Mouse (Mus musculus) limb, embryonic 11.5 days (tissue): Measurements from ENCODE around the gene Sdr42e1. TPM values are rescaled to one million over a fixed set of nuclear protein-coding genes. Genes with fewer than 3 reads are reported as not detected.
A peak's percentile ranks its signal among the peaks of the same experiment; 100 is the strongest.

ENCODE experiments used
- ATAC-seq: fragments of 200-750 bp; cut with Nextera tagmentation; 2 replicates; pipeline ENCODE4 v1.8.0; 2017; ENCODE audit warnings: low read depth; ENCODE audit not compliant: insufficient number of reproducible peaks, low FRiP score, low TSS enrichment
- DNase-seq: peaks from one replicate; pipeline ENCODE4 v3.0.0-alpha.2; 2015; ENCODE audit warnings: low spot score
- H3K27ac ChIP-seq: fragments of 300-500 bp; sonication (generic); replicated peaks from 2 replicates; pipeline ENCODE4 v1.5.1; 2014; ENCODE audit warnings: low read depth, mild to moderate bottlenecking, low read length
- H3K27me3 ChIP-seq: fragments of 300-500 bp; sonication (generic); 2 replicates; pipeline ENCODE4 v1.6.1; 2014; ENCODE audit warnings: mild to moderate bottlenecking, low read length, mixed read lengths; ENCODE audit not compliant: control insufficient read depth, insufficient read depth
- H3K36me3 ChIP-seq: fragments of 300-500 bp; sonication (generic); 2 replicates; pipeline ENCODE4 v1.6.1; 2014; ENCODE audit warnings: mild to moderate bottlenecking, low read length, moderate library complexity, mixed read lengths; ENCODE audit not compliant: control insufficient read depth, insufficient read depth
- H3K4me1 ChIP-seq: fragments of 300-500 bp; sonication (generic); 2 replicates; pipeline ENCODE4 v1.6.1; 2014; ENCODE audit warnings: low read length, mixed read lengths; ENCODE audit not compliant: control insufficient read depth, insufficient read depth
- H3K4me2 ChIP-seq: fragments of 300-500 bp; sonication (generic); 2 replicates; pipeline ENCODE4 v1.6.1; 2014; ENCODE audit warnings: low read depth, mild to moderate bottlenecking, moderate library complexity; ENCODE audit not compliant: severe bottlenecking
- H3K4me3 ChIP-seq: fragments of 300-500 bp; sonication (generic); 2 replicates; pipeline ENCODE4 v1.5.1; 2014; ENCODE audit warnings: low read depth, low read length
- H3K9ac ChIP-seq: fragments of 300-500 bp; sonication (generic); 2 replicates; pipeline ENCODE4 v1.6.1; 2014; ENCODE audit warnings: mild to moderate bottlenecking, low read length
- H3K9me3 ChIP-seq: fragments of 300-500 bp; sonication (generic); 2 replicates; pipeline ENCODE4 v1.6.1; 2016; ENCODE audit warnings: low read length; ENCODE audit not compliant: control insufficient read depth
- WGBS: fragments of 180-500 bp; shearing (Covaris S2); extraction: QIAGEN DNeasy Blood & Tissue Kit; methylation state at CpG from one replicate; pipeline ENCODE4 v1.1.7; 2014; 5-methylcytosine and 5-hydroxymethylcytosine counted together
- polyA plus RNA-seq: library from polyadenylated mRNA; unstranded; fragments of >200 nt; fragmentation: Nextera tagmentation; extraction: Ambion mirVana; gene quantifications from 2 replicates; pipeline ENCODE4 v1.2.1, GENCODE M21; 2014

The Sdr42e1 gene
- polyA plus RNA-seq, 1 experiment from 2014 or later, result 0.72 TPM

GRCm38 (mm10) chr8:117676460-117676859, 3.0 kb upstream of the Sdr42e1 start:
- DNase-seq (no peak), ATAC-seq (no peak)
- H3K4me3 ChIP-seq, result no peak overlapping the region
- H3K27me3 ChIP-seq, result no peaks in the 10 kb centered on the region; the same call in 1 of the 2 replicates
- no peaks in the 10 kb centered on the region for H3K9me3 ChIP-seq
- no peaks in the 10 kb centered on the region for H3K4me1 ChIP-seq
- no peak overlapping the region for H3K27ac ChIP-seq
- no peak overlapping the region for H3K9ac ChIP-seq
- no peak overlapping the region for H3K4me2 ChIP-seq
- 77% methylated on average over 9 of the region's 9 CpGs for WGBS
- H3K36me3 ChIP-seq, result no peaks in the 10 kb centered on the region

- no peaks in the 10 kb centered on the region for H3K36me3 ChIP-seq
- H3K9ac ChIP-seq, result no peak overlapping the region
- H3K27ac ChIP-seq, result no peak overlapping the region
- no peak overlapping the region for H3K4me3 ChIP-seq
- no peaks in the 10 kb centered on the region; the same call in 1 of the 2 replicates for H3K27me3 ChIP-seq
- H3K4me2 ChIP-seq, result no peak overlapping the region
- peaks cover 10% of the 10 kb centered on the region; the same call in 1 of the 2 replicates for H3K4me1 ChIP-seq
- no peak for ATAC-seq
- DNase-seq, result no peak
- no peaks in the 10 kb centered on the region for H3K9me3 ChIP-seq
- WGBS, result 85% methylated on average over 5 of the region's 5 CpGs
Measured at GRCm38 (mm10) chr8:117675171-117675570, 1.7 kb upstream of the Sdr42e1 start.

DNA sequence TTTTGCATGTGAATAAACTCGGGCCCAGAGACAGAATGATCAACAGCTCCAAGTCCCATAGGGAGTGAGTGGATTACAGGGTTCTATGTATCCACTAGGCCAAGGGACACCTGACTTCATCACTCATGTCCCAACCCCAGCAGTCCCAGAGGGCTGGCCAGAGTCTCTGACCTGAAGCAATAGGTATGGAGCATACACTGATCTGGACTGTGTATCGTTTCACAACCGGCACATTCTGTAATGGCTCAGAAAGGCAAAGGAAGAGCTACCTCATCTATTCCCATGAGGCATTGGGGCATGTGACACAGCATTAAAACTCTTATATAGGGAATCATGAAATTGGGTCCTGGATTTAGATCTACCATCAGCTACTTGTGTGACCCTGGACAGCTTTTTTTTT, 931 bp downstream of the Sdr42e1 start:
- ATAC-seq (no peak), DNase-seq (no peak)
- Histone ChIP-seq H3K36me3 (no peaks in the 10 kb centered on the region), H3K9ac (no peak overlapping the region), H3K27ac (no peak overlapping the region), H3K4me1 (peaks cover 16% of the 10 kb centered on the region; the same call in 1 of the 2 replicates), H3K4me2 (no peak overlapping the region), H3K4me3 (no peak overlapping the region), H3K9me3 (no peaks in the 10 kb centered on the region), H3K27me3 (no peaks in the 10 kb centered on the region; the same call in 1 of the 2 replicates)
- 88% methylated on average over 3 of the region's 3 CpGs for WGBS

GRCm38 (mm10) chr8:117670461-117670860, 3.0 kb downstream of the Sdr42e1 start:
- H3K4me3 ChIP-seq, result no peak overlapping the region
- no peaks in the 10 kb centered on the region for H3K36me3 ChIP-seq
- WGBS, result 2% methylated on average over 11 of the region's 11 CpGs
- no peak overlapping the region for H3K27ac ChIP-seq
- ATAC-seq (peak; percentile 45; the same call in 1 of the 2 replicates), DNase-seq (peak; percentile 68)
- H3K27me3 ChIP-seq, result no peaks in the 10 kb centered on the region; the same call in 1 of the 2 replicates
- H3K4me2 ChIP-seq, result peak overlapping the region; percentile 34
- no peak overlapping the region for H3K9ac ChIP-seq
- peaks cover 16% of the 10 kb centered on the region; the same call in 1 of the 2 replicates for H3K4me1 ChIP-seq
- no peaks in the 10 kb centered on the region for H3K9me3 ChIP-seq

- DNase-seq, result no peak
- Histone ChIP-seq H3K4me2 (no peak overlapping the region), H3K4me1 (peaks cover 16% of the 10 kb centered on the region; the same call in 1 of the 2 replicates), H3K36me3 (no peaks in the 10 kb centered on the region), H3K9ac (no peak overlapping the region), H3K9me3 (no peaks in the 10 kb centered on the region), H3K27me3 (no peaks in the 10 kb centered on the region; the same call in 1 of the 2 replicates), H3K4me3 (no peak overlapping the region), H3K27ac (no peak overlapping the region)
- WGBS, result 83% methylated on average over 13 of the region's 13 CpGs
- ATAC-seq, result no peak
Measured at GRCm38 (mm10) chr8:117667349-117668124, 6.0 kb downstream of the Sdr42e1 start.

DNA sequence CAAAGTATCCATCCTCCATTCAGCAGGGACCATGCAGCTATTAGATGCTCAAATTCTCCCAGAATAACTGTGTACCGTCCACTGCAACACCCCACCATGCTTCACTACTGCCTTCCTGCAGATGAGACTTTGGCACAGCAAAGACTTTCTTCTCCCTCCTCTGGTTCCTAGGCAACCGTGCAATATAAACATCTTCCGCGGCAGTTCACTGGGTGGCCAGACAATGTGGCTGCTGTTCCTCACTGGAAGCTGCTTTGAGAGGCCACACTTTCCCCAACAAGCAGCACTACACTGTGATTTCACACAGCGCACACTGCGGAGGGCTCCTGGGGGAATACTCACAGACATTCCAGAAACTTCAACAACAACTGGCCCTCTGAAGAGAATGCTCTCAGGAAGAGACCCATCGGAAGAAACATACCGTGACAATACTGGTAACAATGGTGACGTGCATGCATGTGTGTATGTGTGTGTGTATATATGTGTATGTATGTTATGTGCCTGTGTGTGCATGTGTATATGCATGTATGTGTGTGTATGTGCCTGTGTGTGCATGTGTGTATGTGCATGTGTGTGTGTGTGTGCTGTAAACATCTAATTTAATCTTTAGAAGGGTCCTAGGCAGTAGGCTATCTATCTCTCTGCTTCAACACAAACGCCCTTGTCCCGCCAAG, 13.0 kb downstream of the Sdr42e1 start:
- WGBS, result 50% methylated on average over 11 of the region's 11 CpGs
- no peak overlapping the region for H3K4me3 ChIP-seq
- H3K27me3 ChIP-seq, result no peaks in the 10 kb centered on the region
- no peak overlapping the region for H3K9ac ChIP-seq
- H3K36me3 ChIP-seq, result no peaks in the 10 kb centered on the region
- no peak overlapping the region for H3K27ac ChIP-seq
- H3K9me3 ChIP-seq, result no peaks in the 10 kb centered on the region
- peak; percentile 78 for ATAC-seq
- H3K4me1 ChIP-seq, result 0 out of 2 replicates have a peak, but pooled peaks cover 4% of the 10 kb centered on the region
- no peak overlapping the region for H3K4me2 ChIP-seq
- DNase-seq, result peak; percentile 56

DNA sequence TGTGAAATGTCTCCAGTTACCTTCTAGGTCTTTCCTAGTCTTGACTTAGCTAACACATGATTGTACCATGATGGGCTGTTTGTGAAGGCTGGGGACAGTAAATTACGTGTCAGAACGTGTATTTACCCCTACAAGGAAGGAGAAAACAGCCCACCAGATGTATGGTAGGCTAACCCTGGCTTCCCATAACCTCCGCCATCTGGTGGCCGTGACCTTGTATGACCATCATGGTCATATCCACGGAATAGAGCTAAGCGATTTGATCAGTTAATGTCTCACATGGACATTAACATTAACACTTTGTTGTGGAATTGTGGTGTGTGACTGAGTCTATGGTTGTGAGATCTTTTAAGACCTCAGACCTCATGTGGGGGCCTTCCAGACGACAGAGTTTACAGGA, 14.5 kb downstream of the Sdr42e1 start:
- no peaks in the 10 kb centered on the region for H3K9me3 ChIP-seq
- no peak overlapping the region for H3K4me2 ChIP-seq
- H3K4me1 ChIP-seq, result 0 out of 2 replicates have a peak, but pooled peaks cover 4% of the 10 kb centered on the region
- no peak overlapping the region for H3K4me3 ChIP-seq
- no peak for DNase-seq
- no peaks in the 10 kb centered on the region for H3K36me3 ChIP-seq
- H3K27ac ChIP-seq, result no peak overlapping the region
- 72% methylated on average over 7 of the region's 7 CpGs for WGBS
- H3K27me3 ChIP-seq, result no peaks in the 10 kb centered on the region
- no peak overlapping the region for H3K9ac ChIP-seq
- no peak for ATAC-seq

GRCm38 (mm10) chr8:117652318-117652717, 21.2 kb downstream of the Sdr42e1 start:
- ATAC-seq (no peak), DNase-seq (no peak)
- H3K9me3 ChIP-seq, result no peaks in the 10 kb centered on the region
- no peak overlapping the region for H3K4me2 ChIP-seq
- 94% methylated on average over 1 of the region's 1 CpGs for WGBS
- H3K36me3 ChIP-seq, result no peaks in the 10 kb centered on the region
- H3K4me1 ChIP-seq, result no peaks in the 10 kb centered on the region
- H3K9ac ChIP-seq, result no peak overlapping the region
- H3K4me3 ChIP-seq, result no peak overlapping the region
- H3K27ac ChIP-seq, result no peak overlapping the region
- H3K27me3 ChIP-seq, result no peaks in the 10 kb centered on the region
